Mouse (Mus musculus): Measurements from ENCODE around the gene Ranbp10.
A peak's percentile ranks its signal among the peaks of the same experiment; 100 is the strongest.

Gene Ranbp10

GRCm38 (mm10) chr8:105852146-105852729 is 25.1 kb upstream of the Ranbp10 start:
- TF ChIP-seq GATA4 (IDR thresholded peaks at IDR 0.05; ENCODE audit: insufficient replicate concordance, low read length): no peak

DNA sequence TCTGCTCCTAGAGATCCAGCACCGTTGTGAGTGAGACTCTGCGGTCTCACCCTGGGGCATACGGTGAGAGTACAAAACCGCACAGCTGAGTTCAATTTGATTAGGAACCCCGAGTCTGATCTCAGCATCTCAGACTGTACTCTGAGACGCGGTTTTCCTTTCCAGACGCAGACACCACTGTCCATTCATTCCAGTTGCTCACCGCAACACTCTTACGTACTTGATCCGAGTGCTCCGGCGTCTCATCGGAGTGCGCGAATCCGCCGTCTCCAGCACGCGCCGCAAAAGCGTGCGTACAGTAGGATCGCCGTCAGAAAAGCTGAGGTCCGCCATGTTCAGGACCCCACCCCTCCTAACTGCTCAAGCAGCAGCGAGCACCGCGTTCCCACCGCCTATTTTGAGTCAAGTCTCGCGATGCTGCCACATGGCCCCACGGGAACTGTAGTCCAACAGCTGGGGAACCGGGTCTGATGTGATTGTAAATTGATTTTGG is 24.5 kb upstream of the Ranbp10 start:
- TF ChIP-seq GATA4 (IDR thresholded peaks at IDR 0.05; ENCODE audit: insufficient replicate concordance, low read length): no peak

DNA sequence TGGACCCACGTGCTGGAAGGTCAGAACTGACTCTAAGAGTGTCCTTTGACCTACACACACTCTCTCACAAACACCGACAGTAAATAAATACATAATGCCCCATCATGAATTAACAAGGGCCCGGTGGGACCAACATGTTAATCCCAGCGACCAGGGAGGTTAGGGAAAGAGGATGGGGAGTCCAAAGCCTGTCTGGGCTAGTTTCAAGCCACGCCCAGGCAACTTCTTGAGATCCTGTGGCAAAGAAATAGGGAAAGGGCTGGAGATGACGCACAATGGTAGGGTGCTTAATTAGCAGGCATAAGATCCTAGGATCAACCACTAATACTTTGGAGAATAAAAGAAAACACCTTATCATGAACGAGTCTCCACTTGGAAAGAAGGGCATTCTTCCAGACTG is 23.5 kb upstream of the Ranbp10 start:
- TF ChIP-seq GATA4 (IDR thresholded peaks at IDR 0.05; ENCODE audit: insufficient replicate concordance, low read length): no peak

DNA sequence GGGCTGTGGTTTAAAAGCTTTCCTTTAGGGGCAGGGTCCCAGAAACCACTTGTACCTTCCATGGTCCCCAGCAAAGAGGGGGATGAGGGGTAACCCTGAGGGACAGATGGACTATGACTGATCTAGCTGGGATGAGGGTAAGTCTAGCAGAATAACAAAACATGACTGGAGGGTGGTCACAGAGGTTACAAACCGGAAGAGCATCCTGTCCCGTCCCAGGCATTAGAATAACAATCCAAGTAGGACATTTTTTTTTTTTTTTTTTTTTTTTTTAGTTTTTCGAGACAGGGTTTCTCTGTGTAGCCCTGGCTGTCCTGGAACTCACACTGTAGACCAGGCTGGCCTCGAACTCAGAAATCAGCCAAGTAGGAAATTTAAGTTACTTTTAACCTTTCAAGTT is 22.9 kb upstream of the Ranbp10 start:
- TF ChIP-seq GATA4 (IDR thresholded peaks at IDR 0.05; ENCODE audit: insufficient replicate concordance, low read length): no peak

DNA sequence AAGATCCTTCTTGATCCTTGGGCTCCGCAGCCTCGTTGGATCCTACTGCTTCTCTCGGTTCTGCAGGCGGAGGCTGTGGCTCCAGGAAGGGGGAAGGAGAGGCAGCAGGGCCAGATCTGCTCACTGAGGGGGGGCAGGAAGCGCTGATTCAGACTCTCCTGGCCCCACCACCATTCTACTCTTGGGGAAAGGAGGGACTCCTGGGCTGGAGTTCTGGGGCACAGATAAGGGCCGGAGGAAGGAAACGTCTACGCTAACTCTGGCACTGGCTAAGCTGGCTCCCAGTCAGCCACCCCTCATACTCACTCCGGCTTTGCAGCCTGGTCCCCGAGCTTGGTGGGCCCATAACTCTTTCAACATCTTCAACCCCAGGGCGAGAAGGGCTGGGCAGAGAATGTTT is 19.5 kb upstream of the Ranbp10 start:
- TF ChIP-seq GATA4 (IDR thresholded peaks at IDR 0.05; ENCODE audit: insufficient replicate concordance, low read length): peak; percentile 76; the same call in 1 of the 2 replicates

- no peak for TF ChIP-seq GATA4 (IDR thresholded peaks at IDR 0.05; ENCODE audit: insufficient replicate concordance, low read length)
Observed at GRCm38 (mm10) chr8:105839209-105839608, 12.1 kb upstream of the Ranbp10 start.

- TF ChIP-seq GATA4 (IDR thresholded peaks at IDR 0.05; ENCODE audit: insufficient replicate concordance, low read length): no peak
Observed at GRCm38 (mm10) chr8:105836991-105837390, 9.8 kb upstream of the Ranbp10 start.

GRCm38 (mm10) chr8:105835318-105835717 is 8.2 kb upstream of the Ranbp10 start:
- no peak for TF ChIP-seq GATA4 (IDR thresholded peaks at IDR 0.05; ENCODE audit: insufficient replicate concordance, low read length)

DNA sequence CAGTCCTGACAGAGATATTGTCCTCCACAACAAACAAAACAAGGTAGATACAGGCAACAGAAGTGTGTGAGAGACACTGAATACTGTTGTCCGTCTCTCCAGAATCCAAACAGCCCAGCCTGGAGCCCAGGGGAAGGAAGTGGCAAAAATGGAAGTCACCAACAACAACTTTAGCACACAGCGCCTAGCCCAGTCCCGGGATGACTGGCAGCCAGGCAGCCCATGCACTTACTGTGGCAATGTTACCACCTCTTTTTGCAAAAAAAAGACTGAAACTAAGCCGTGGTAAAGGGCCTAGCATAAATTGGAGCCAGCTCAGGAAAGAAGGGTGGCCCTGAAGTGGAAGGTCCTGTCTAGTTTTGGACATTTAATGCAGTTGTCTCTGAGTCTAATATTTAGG is 771 bp downstream of the Ranbp10 start:
- no peak for TF ChIP-seq GATA4 (IDR thresholded peaks at IDR 0.05; ENCODE audit: insufficient replicate concordance, low read length)

DNA sequence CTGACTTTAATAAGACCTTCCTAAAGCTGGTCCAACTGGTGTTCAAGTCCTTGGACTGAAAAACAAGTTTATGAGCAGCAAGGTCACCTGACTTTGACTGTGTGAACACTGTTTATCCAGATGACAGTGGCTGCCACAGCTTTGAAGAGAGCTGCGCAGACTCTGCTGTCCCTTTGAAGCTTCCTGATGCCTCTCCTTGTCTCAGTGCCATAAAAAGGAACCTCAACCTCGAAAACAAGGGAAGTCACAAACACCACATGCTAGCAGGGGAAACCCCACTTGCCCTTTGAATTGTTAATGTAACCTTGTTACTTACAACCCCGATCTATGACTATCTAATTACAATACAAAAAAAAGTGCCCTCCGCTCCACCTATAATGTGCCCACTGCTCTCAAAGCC is 1.6 kb downstream of the Ranbp10 start:
- no peak for TF ChIP-seq GATA4 (IDR thresholded peaks at IDR 0.05; ENCODE audit: insufficient replicate concordance, low read length)

DNA sequence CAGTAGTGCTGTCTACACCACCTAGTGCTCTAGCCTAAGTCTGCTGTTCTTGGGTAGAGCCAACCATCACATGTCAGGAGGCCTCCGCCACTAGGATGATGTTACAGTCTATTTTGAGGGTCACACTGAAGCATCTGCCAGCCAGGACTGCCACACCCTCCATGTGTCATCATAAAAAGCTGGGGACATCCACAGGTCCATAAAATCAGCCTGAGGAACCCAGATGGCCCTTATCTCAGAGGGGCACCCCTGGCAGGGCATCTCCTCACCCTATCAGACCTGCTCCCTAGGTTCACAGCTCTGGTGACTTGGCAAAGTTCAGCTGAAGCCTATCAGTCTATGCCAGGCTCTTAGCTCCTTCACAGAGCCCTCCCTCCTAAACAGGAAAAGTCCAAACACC is 6.2 kb downstream of the Ranbp10 start:
- TF ChIP-seq GATA4 (IDR thresholded peaks at IDR 0.05; ENCODE audit: insufficient replicate concordance, low read length): no peak

DNA sequence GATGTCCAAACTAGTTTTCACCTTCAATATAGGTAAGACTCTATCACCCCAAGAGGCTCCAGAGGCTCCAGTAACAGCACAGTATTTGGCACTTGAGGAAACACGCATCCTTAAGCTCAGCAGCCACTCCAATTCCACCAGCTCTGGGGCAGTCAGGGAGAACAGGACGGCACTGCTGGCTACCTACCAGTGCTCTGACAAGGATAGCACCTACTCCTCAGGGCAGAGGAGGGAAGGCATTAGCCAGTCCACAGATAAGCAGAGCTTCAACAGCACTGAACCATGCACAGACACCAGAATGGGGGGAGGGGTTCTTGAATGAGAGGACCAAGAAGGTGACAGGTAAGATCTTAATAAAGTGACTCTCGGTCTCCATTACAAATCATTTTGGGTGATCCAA is 7.5 kb downstream of the Ranbp10 start:
- no peak for TF ChIP-seq GATA4 (IDR thresholded peaks at IDR 0.05; ENCODE audit: insufficient replicate concordance, low read length)

DNA sequence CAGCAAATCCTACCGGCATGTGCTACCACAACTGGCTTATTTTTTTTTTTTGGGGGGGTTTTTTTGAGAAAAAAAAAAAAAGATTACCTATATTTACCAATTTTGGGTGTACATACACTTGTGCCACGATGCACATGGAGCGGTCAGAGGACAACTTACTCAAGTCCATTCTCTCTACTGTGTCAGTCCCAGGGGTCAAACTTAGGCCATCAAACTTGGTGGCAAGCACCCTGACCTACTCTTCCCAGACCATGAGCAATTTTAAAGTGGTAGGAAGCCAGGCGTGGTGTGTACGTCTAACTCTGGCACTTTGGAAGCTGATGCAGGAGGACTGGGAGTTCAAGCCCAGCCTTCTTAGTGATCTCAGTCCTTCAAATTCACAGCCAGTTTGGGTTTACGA is 13.9 kb downstream of the Ranbp10 start:
- no peak for TF ChIP-seq GATA4 (IDR thresholded peaks at IDR 0.05; ENCODE audit: insufficient replicate concordance, low read length)

DNA sequence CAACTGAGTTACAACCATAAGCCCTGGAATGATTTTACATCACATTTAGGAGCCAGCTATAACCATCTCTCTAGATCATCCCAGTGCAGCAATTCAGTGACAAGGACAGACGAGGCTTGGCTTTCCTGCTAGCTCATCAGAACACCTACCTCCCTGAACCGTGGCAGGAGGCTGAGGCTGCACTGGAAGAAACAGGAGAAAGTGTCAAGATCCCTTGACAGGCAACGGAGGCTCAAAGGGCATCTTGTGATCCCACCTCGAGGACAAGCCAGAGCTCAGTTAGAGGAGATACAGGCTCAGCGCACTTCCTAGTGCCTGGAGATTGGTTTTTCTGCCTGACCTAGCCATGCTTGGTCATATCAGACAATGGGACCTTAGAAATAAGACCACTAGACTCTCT is 14.6 kb downstream of the Ranbp10 start:
- no peak for TF ChIP-seq GATA4 (IDR thresholded peaks at IDR 0.05; ENCODE audit: insufficient replicate concordance, low read length)

DNA sequence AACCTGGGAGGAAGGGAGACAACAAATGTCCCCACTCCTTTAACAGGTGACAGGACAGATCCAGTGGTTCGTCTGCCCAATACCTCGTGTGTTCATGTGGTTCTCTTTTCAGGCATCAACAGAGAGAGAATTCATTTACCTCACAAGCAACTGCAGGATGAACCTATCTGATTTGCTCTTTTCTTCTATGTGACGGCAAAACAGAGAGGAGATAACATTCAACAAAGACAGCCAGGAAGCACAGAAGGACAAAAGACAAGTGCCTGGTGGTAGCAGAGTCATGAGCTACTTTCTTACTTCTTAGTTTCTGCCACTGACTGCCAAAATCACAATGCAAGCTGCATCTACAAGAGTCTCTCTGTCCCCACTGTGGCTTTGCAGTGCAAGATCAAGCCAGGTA is 15.6 kb downstream of the Ranbp10 start:
- no peak for TF ChIP-seq GATA4 (IDR thresholded peaks at IDR 0.05; ENCODE audit: insufficient replicate concordance, low read length)

- TF ChIP-seq GATA4 (IDR thresholded peaks at IDR 0.05; ENCODE audit: insufficient replicate concordance, low read length): no peak
Observed at GRCm38 (mm10) chr8:105811061-105811460, 16.1 kb downstream of the Ranbp10 start.

- no peak for TF ChIP-seq GATA4 (IDR thresholded peaks at IDR 0.05; ENCODE audit: insufficient replicate concordance, low read length)
Observed at GRCm38 (mm10) chr8:105810245-105810786, 16.8 kb downstream of the Ranbp10 start.
